Mouse (Mus musculus): Measurements from ENCODE around the gene Ptpn13. TPM values are rescaled to one million over a fixed set of nuclear protein-coding genes. Genes with fewer than 3 reads are reported as not detected.

The Ptpn13 gene
- 6.1 TPM for polyA plus RNA-seq (2014; fragmentation: Illumina TruSeq; extraction: RNeasy Lipid Tissue Mini Kit (QIAGEN cat#74804); ENCODE audit: low read depth, low replicate concordance)

DNA sequence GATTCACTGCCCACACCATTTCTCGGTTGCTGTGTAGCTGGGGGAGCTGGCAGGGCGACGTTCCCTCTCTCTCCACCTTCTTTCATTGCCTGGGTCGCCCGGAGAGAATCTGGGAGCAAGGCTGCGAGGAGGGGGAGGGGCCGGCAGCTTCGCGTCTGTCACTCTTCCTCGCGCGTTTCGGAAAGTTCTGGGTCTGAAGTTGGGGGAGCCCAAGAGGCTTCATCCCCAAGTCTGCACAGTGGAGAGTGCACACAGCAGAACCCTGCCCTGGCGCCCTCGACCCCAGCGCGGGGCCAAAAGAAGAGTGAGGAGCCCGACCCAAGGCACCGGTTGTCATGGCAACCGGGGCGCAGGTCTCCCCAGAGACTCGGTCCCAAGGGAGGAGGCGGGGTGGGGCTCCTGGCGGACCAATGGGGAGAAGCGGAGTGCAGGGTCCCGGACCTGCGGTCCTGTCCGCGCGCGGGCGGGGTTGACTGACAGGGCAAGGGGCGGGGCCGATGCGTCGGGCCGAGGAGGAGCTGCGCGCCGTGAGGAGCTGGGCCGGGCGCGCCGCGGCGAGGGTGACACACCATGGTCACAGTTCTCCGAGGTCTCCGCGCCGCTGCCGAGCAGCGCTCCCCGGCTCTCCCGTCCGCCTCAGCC, at the start of gene Ptpn13:
Gene Ptpn13, plus strand, starts transcription at position 515 of the 642 bp plus-strand sequence.

DNA sequence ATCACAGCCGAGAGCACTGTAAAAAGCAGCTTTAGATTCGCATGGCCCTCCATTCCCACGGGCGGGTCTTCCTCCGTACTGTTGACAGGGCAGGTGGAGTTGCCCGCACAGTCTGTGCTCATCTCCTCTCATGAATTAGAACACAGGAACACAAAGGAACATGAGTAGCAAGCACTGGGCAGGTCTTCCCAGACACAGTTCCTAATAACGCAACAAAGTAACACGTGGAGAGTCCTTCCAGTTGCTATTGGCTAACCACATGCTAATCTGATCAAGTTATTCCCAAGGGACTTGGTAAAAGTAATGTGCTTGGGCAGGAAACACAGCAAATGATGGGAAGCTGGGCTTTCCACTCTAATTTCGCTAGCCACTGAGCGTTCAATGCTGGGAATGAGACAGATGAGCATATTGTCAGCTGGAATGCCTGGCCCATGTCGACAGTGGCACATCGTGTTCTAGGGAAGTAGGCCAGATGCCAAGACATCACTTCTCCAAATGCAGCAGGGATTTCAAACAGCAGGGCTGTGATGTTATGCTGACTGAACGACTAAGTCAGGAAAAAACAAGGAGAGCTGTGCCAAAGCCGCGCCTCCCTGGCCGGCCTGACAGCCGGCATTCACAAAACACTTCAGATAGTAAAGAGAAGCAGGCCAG, 204.2 kb downstream of the Ptpn13 start, which contains the start of gene Slc10a6:
Gene Slc10a6, minus strand, starts transcription at position 293 of the 654 bp plus-strand sequence.

Other genes starting within 250 kb of the Ptpn13 start
- 42.4 TPM for gene Mapk10, start 213.9 kb upstream of the Ptpn13 start, polyA plus RNA-seq (2014; fragmentation: Illumina TruSeq; extraction: RNeasy Lipid Tissue Mini Kit (QIAGEN cat#74804); ENCODE audit: low read depth, low replicate concordance)
- 0.87 TPM for gene Slc10a6, start 204.2 kb downstream of the Ptpn13 start, polyA plus RNA-seq (2014; fragmentation: Illumina TruSeq; extraction: RNeasy Lipid Tissue Mini Kit (QIAGEN cat#74804); ENCODE audit: low read depth, low replicate concordance)
- gene 1700016H13Rik, start 230.8 kb downstream of the Ptpn13 start, polyA plus RNA-seq (2014; fragmentation: Illumina TruSeq; extraction: RNeasy Lipid Tissue Mini Kit (QIAGEN cat#74804); ENCODE audit: low read depth, low replicate concordance): 522 TPM

Data from testis, adult 10 weeks (tissue).